Mouse (Mus musculus) bone marrow macrophage, adult 2 months (primary cell): ENCODE data around the gene Dlgap1.

ENCODE experiments used
- CTCF ChIP-seq: IDR thresholded peaks from 2 replicates; pipeline ENCODE4 v1.5.1; 2012; ENCODE audit warnings: low read depth, mild to moderate bottlenecking, low read length, moderate library complexity
- POLR2A ChIP-seq: IDR thresholded peaks from 2 replicates; pipeline ENCODE4 v1.6.1; 2012; ENCODE audit warnings: mild to moderate bottlenecking, low read depth, low read length, borderline replicate concordance

DNA sequence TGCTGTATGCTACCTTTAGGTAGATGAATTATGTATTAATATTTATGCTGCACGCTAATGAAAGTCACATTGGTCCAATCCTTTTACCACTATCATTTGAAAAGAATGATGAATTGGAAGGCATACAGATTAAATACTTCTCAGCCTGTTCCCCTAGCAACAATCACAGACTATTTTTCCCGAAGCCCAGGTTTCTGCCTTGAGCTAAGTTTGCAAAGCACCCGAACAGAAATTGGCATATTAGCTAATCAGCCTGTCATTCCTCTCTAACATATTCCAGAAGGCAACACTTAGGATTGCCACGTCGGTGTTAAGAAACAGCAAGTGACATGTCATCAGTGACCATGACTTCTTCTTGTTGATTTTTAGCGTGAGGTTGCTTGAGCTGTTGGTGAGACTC is 619.8 kb downstream of the Dlgap1 start:
- no peak for TF ChIP-seq CTCF
- TF ChIP-seq POLR2A: no peak
